Mouse (Mus musculus) liver, embryonic 11.5 days (tissue): Measurements from ENCODE around the gene Cda. TPM values are rescaled to one million over a fixed set of nuclear protein-coding genes. Genes with fewer than 3 reads are reported as not detected.

Experiments used
- ATAC-seq: fragments of 200-750 bp; cut with Nextera tagmentation; replicated peaks from 2 replicates; pipeline ENCODE4 v1.8.0; 2017; ENCODE audit warnings: moderate number of reproducible peaks, mild to moderate bottlenecking, moderate TSS enrichment, moderate library complexity; ENCODE audit not compliant: low FRiP score
- DNase-seq: peaks from one replicate; pipeline ENCODE4 v3.0.0-alpha.2; 2017; ENCODE audit warnings: low spot score
- H3K27ac ChIP-seq: fragments of 300-500 bp; sonication (generic); 2 replicates; pipeline ENCODE4 v1.5.1; 2014; ENCODE audit warnings: mild to moderate bottlenecking, low read depth, low read length, control low read depth
- H3K27me3 ChIP-seq: fragments of 300-500 bp; sonication (generic); replicated peaks from 2 replicates; pipeline ENCODE4 v1.6.1; 2014; ENCODE audit warnings: low read length, mixed read lengths; ENCODE audit not compliant: control insufficient read depth, insufficient read depth
- H3K36me3 ChIP-seq: fragments of 300-500 bp; sonication (generic); 2 replicates; pipeline ENCODE4 v1.6.1; 2014; ENCODE audit warnings: mild to moderate bottlenecking, low read length, moderate library complexity, mixed read lengths; ENCODE audit not compliant: control insufficient read depth, insufficient read depth
- H3K4me1 ChIP-seq: fragments of 300-500 bp; sonication (generic); replicated peaks from 2 replicates; pipeline ENCODE4 v1.6.1; 2014; ENCODE audit warnings: low read length, mixed read lengths; ENCODE audit not compliant: control insufficient read depth, insufficient read depth
- H3K4me2 ChIP-seq: fragments of 300-500 bp; sonication (generic); 2 replicates; pipeline ENCODE4 v1.6.1; 2014; ENCODE audit warnings: mild to moderate bottlenecking, control low read depth, moderate library complexity
- H3K4me3 ChIP-seq: fragments of 300-500 bp; sonication (generic); 2 replicates; pipeline ENCODE4 v1.5.1; 2014; ENCODE audit warnings: low read depth, low read length, control low read depth
- H3K9ac ChIP-seq: fragments of 300-500 bp; sonication (generic); 2 replicates; pipeline ENCODE4 v1.6.1; 2014; ENCODE audit warnings: low read depth, low read length, control low read depth
- H3K9me3 ChIP-seq: fragments of 300-500 bp; sonication (generic); 2 replicates; pipeline ENCODE4 v1.6.1; 2016; ENCODE audit warnings: low read length, inconsistent platforms, mixed read lengths; ENCODE audit not compliant: control insufficient read depth
- WGBS: fragments of 180-500 bp; shearing (Covaris S2); extraction: QIAGEN DNeasy Blood & Tissue Kit; methylation state at CpG from one replicate; pipeline ENCODE4 v1.1.7; 2014; 5-methylcytosine and 5-hydroxymethylcytosine counted together
- polyA plus RNA-seq: library from polyadenylated mRNA; unstranded; fragments of >200 nt; fragmentation: Nextera tagmentation; extraction: Ambion mirVana; gene quantifications from 2 replicates; pipeline ENCODE4 v1.2.1, GENCODE M21; 2014

Gene Cda
- polyA plus RNA-seq, 1 experiment from 2014 or later = 7.2 TPM

DNA sequence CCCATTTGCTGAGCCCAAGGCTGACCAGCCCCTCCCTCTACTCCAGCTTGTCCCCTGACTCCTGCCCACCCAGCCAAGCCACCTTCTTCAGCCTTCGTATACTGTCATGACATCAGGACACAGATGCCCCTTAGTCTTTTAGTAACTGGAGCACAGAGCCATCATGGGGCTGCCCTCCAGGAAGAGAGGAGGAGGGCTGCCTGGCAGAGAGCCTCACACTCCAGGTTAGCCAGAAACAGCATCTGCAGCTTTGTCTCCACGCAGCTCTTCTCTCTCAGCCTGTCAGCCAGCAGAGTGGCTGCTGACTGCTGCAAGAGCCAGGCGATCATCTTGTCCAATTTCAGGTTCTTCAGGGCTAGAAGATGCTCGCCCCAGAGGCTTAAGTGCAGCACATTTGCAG lies 54.0 kb downstream of the Cda start:
- no peaks in the 10 kb centered on the region for H3K4me1 ChIP-seq
- H3K27ac ChIP-seq = no peak overlapping the region
- 83% methylated on average over 4 of the region's 4 CpGs for WGBS
- ATAC-seq = no peak
- H3K9me3 ChIP-seq = no peaks in the 10 kb centered on the region
- H3K4me3 ChIP-seq = no peak overlapping the region
- H3K4me2 ChIP-seq = no peak overlapping the region
- no peak for DNase-seq
- H3K9ac ChIP-seq = no peak overlapping the region
- no peaks in the 10 kb centered on the region for H3K27me3 ChIP-seq
- peaks cover 39% of the 10 kb centered on the region for H3K36me3 ChIP-seq

DNA sequence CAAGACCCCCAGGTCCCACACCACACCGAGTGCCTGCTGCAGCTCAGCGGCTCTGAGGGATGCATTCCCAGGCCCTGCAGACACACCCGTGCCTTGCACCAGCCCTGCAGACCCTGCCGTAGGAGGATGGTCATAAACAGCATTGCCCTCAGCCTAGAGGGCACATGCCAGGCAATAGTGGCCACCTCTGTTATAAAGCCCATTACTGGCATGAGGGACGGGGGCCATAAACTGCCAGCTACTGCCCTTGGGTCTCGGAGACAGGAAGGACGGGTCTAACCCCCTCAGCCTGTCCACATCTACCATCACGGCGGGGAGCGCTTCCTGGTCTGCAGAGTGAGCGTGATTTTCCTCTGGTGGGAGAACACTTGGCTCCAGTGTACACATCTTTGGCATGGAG lies 54.8 kb downstream of the Cda start:
- H3K4me3 ChIP-seq = no peak overlapping the region
- H3K36me3 ChIP-seq = peaks cover 39% of the 10 kb centered on the region
- H3K27ac ChIP-seq = no peak overlapping the region
- H3K9ac ChIP-seq = no peak overlapping the region
- H3K9me3 ChIP-seq = no peaks in the 10 kb centered on the region
- no peaks in the 10 kb centered on the region for H3K4me1 ChIP-seq
- no peak overlapping the region for H3K4me2 ChIP-seq
- WGBS = 90% methylated on average over 11 of the region's 11 CpGs
- no peak for DNase-seq
- no peaks in the 10 kb centered on the region for H3K27me3 ChIP-seq
- ATAC-seq = no peak

- H3K27ac ChIP-seq = no peak overlapping the region
- 96% methylated on average over 3 of the region's 3 CpGs for WGBS
- H3K9ac ChIP-seq = no peak overlapping the region
- peaks cover 39% of the 10 kb centered on the region for H3K36me3 ChIP-seq
- H3K4me1 ChIP-seq = no peaks in the 10 kb centered on the region
- ATAC-seq (no peak), DNase-seq (no peak)
- no peaks in the 10 kb centered on the region for H3K9me3 ChIP-seq
- no peaks in the 10 kb centered on the region for H3K27me3 ChIP-seq
- H3K4me3 ChIP-seq = no peak overlapping the region
- H3K4me2 ChIP-seq = no peak overlapping the region
Measured at GRCm38 (mm10) chr4:138312105-138312504, 55.7 kb downstream of the Cda start.

- H3K9ac ChIP-seq = no peak overlapping the region
- no peak overlapping the region for H3K4me3 ChIP-seq
- H3K27me3 ChIP-seq = no peaks in the 10 kb centered on the region
- no peak overlapping the region for H3K27ac ChIP-seq
- WGBS = 63% methylated on average over 8 of the region's 8 CpGs
- ATAC-seq (peak; percentile 30; the same call in 1 of the 2 replicates), DNase-seq (no peak)
- no peak overlapping the region for H3K4me2 ChIP-seq
- no peaks in the 10 kb centered on the region for H3K4me1 ChIP-seq
- peaks cover 36% of the 10 kb centered on the region for H3K36me3 ChIP-seq
- no peaks in the 10 kb centered on the region for H3K9me3 ChIP-seq
Measured at GRCm38 (mm10) chr4:138311595-138311994, 56.2 kb downstream of the Cda start.

GRCm38 (mm10) chr4:138310311-138310910 lies 57.4 kb downstream of the Cda start:
- no peak overlapping the region for H3K9ac ChIP-seq
- ATAC-seq = no peak
- no peak overlapping the region for H3K27ac ChIP-seq
- H3K36me3 ChIP-seq = peaks cover 34% of the 10 kb centered on the region
- H3K4me3 ChIP-seq = no peak overlapping the region
- no peaks in the 10 kb centered on the region for H3K9me3 ChIP-seq
- H3K27me3 ChIP-seq = no peaks in the 10 kb centered on the region
- peaks cover 6% of the 10 kb centered on the region for H3K4me1 ChIP-seq
- no peak for DNase-seq
- H3K4me2 ChIP-seq = no peak overlapping the region
- WGBS = 95% methylated on average over 19 of the region's 19 CpGs

GRCm38 (mm10) chr4:138307739-138308138 lies 60.1 kb downstream of the Cda start:
- no peak for DNase-seq
- H3K27ac ChIP-seq = no peak overlapping the region
- peaks cover 29% of the 10 kb centered on the region for H3K36me3 ChIP-seq
- WGBS = 86% methylated on average over 12 of the region's 12 CpGs
- H3K9me3 ChIP-seq = no peaks in the 10 kb centered on the region
- no peak for ATAC-seq
- no peak overlapping the region for H3K9ac ChIP-seq
- peaks cover 12% of the 10 kb centered on the region for H3K4me1 ChIP-seq
- no peak overlapping the region for H3K4me2 ChIP-seq
- no peak overlapping the region for H3K4me3 ChIP-seq
- H3K27me3 ChIP-seq = no peaks in the 10 kb centered on the region

DNA sequence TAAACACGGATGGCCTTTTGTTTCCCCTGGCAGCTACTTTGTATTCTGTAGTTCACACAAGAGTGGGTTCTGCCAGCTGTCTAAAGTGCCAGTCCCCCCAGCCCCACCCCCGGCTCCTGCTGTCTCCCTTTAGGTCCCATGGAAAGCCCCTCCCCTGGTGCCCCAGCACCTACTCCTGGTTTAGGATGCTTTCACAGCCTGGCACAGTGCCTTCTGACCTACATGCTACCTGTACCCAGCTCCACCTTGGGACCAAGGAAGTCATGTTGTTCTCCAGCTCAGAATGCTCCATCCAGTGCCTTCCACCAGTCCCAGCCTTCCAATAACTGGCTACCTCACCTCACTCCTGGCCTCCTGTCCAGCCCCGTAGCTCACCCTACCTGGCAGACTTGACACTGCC lies 60.8 kb downstream of the Cda start:
- H3K9ac ChIP-seq = no peak overlapping the region
- no peak overlapping the region for H3K4me3 ChIP-seq
- H3K4me2 ChIP-seq = no peak overlapping the region
- H3K36me3 ChIP-seq = peaks cover 24% of the 10 kb centered on the region
- no peak overlapping the region for H3K27ac ChIP-seq
- H3K4me1 ChIP-seq = peaks cover 12% of the 10 kb centered on the region
- WGBS = 87% methylated on average over 3 of the region's 3 CpGs
- no peaks in the 10 kb centered on the region for H3K9me3 ChIP-seq
- ATAC-seq (no peak), DNase-seq (no peak)
- H3K27me3 ChIP-seq = no peaks in the 10 kb centered on the region

- peak within 1 kb of the TSS; percentile 71 for H3K27ac ChIP-seq
- peak; percentile 96 for ATAC-seq
- peaks cover 4% of the 10 kb centered on the region; the same call in 1 of the 2 replicates for H3K36me3 ChIP-seq
- peak within 1 kb of the TSS; percentile 84 for H3K9ac ChIP-seq
- peak within 1 kb of the TSS; percentile 87 for H3K4me3 ChIP-seq
- H3K27me3 ChIP-seq = no peaks in the 10 kb centered on the region
- under 1% methylated on average over 64 of the region's 64 CpGs for WGBS
- H3K9me3 ChIP-seq = no peaks in the 10 kb centered on the region
- peaks cover 12% of the 10 kb centered on the region for H3K4me1 ChIP-seq
- H3K4me2 ChIP-seq = peak within 1 kb of the TSS; percentile 79
- DNase-seq = peak; percentile 92
Measured at GRCm38 (mm10) chr4:138304340-138305104, 63.3 kb downstream of the Cda start, which contains the start of gene Ddost. Gene Ddost, plus strand, starts transcription at chr4:138304730.

- ATAC-seq (no peak), DNase-seq (no peak)
- H3K4me3 ChIP-seq = peak overlapping the region; percentile 87
- peak overlapping the region; percentile 73 for H3K9ac ChIP-seq
- 11% methylated on average over 18 of the region's 18 CpGs for WGBS
- H3K4me2 ChIP-seq = peak overlapping the region; percentile 79
- H3K9me3 ChIP-seq = no peaks in the 10 kb centered on the region
- H3K36me3 ChIP-seq = no peaks in the 10 kb centered on the region; the same call in 1 of the 2 replicates
- peaks cover 12% of the 10 kb centered on the region for H3K4me1 ChIP-seq
- peak overlapping the region; percentile 71 for H3K27ac ChIP-seq
- no peaks in the 10 kb centered on the region for H3K27me3 ChIP-seq
Measured at GRCm38 (mm10) chr4:138303742-138304141, 64.0 kb downstream of the Cda start.
